Mouse (Mus musculus) midbrain, postnatal 0 days (tissue): ENCODE results near the gene Zbtb38. TPM values are rescaled to one million over a fixed set of nuclear protein-coding genes. Genes with fewer than 3 reads are reported as not detected.

ENCODE experiments used
- ATAC-seq: fragments of 200-750 bp; cut with Nextera tagmentation; 2 replicates; pipeline ENCODE4 v1.8.0; 2017; ENCODE audit warnings: moderate number of reproducible peaks, mild to moderate bottlenecking, moderate TSS enrichment, moderate library complexity; ENCODE audit not compliant: low FRiP score
- DNase-seq: peaks from one replicate; pipeline ENCODE4 v3.0.0-alpha.2; 2015; ENCODE audit warnings: low spot score
- H3K27ac ChIP-seq: fragments of 300-500 bp; sonication (generic); 2 replicates; pipeline ENCODE4 v1.5.1; 2014; ENCODE audit warnings: low read depth, mild to moderate bottlenecking, low read length, mixed read lengths
- H3K27me3 ChIP-seq: fragments of 300-500 bp; sonication (generic); 2 replicates; pipeline ENCODE4 v1.6.1; 2014; ENCODE audit warnings: low read length, control low read depth, mixed read lengths; ENCODE audit not compliant: insufficient read depth
- H3K36me3 ChIP-seq: fragments of 300-500 bp; sonication (generic); 2 replicates; pipeline ENCODE4 v1.6.1; 2014; ENCODE audit warnings: low read length, control low read depth, mixed read lengths; ENCODE audit not compliant: insufficient read depth
- H3K4me1 ChIP-seq: fragments of 300-500 bp; sonication (generic); 2 replicates; pipeline ENCODE4 v1.6.1; 2014; ENCODE audit warnings: mild to moderate bottlenecking, control low read depth, antibody characterized with exemption, low read length, mixed read lengths; ENCODE audit not compliant: insufficient read depth
- H3K4me2 ChIP-seq: fragments of 300-500 bp; sonication (generic); 2 replicates; pipeline ENCODE4 v1.6.1; 2014; ENCODE audit warnings: low read depth, mild to moderate bottlenecking, low read length, mixed read lengths; ENCODE audit not compliant: poor library complexity, severe bottlenecking
- H3K4me3 ChIP-seq: fragments of 300-500 bp; sonication (generic); 2 replicates; pipeline ENCODE4 v1.5.1; 2014; ENCODE audit warnings: low read depth, mild to moderate bottlenecking, low read length, moderate library complexity
- H3K9ac ChIP-seq: fragments of 300-500 bp; sonication (generic); replicated peaks from 2 replicates; pipeline ENCODE4 v1.6.1; 2014; ENCODE audit warnings: mild to moderate bottlenecking, low read length, moderate library complexity, mixed read lengths; ENCODE audit not compliant: poor library complexity, severe bottlenecking
- H3K9me3 ChIP-seq: fragments of 300-500 bp; sonication (generic); 2 replicates; pipeline ENCODE4 v1.6.1; 2016; ENCODE audit warnings: low read length, control low read depth
- CTCF ChIP-seq: IDR thresholded peaks from 2 replicates; pipeline ENCODE4 v1.5.1; 2016; ENCODE audit warnings: antibody characterized with exemption, mild to moderate bottlenecking
- WGBS: fragments of 180-500 bp; shearing (Covaris S2); extraction: QIAGEN DNeasy Blood & Tissue Kit; methylation state at CpG from one replicate; pipeline ENCODE4 v1.1.7; 2014; 5-methylcytosine and 5-hydroxymethylcytosine counted together
- polyA plus RNA-seq: library from polyadenylated mRNA; unstranded; fragments of >200 nt; fragmentation: Nextera tagmentation; extraction: Ambion mirVana; gene quantifications from 2 replicates; pipeline ENCODE4 v1.2.1, GENCODE M21; 2015
- total RNA-seq: library from RNA; depleted of rRNA; stranded (reverse); fragments of >200 nt; gene quantifications from 2 replicates; pipeline ENCODE4 v1.2.3, GENCODE M21; 2014

Zbtb38 gene
- total and polyA plus RNA-seq, 2 experiments from 2014 or later: 49.9 to 50.7 TPM

DNA sequence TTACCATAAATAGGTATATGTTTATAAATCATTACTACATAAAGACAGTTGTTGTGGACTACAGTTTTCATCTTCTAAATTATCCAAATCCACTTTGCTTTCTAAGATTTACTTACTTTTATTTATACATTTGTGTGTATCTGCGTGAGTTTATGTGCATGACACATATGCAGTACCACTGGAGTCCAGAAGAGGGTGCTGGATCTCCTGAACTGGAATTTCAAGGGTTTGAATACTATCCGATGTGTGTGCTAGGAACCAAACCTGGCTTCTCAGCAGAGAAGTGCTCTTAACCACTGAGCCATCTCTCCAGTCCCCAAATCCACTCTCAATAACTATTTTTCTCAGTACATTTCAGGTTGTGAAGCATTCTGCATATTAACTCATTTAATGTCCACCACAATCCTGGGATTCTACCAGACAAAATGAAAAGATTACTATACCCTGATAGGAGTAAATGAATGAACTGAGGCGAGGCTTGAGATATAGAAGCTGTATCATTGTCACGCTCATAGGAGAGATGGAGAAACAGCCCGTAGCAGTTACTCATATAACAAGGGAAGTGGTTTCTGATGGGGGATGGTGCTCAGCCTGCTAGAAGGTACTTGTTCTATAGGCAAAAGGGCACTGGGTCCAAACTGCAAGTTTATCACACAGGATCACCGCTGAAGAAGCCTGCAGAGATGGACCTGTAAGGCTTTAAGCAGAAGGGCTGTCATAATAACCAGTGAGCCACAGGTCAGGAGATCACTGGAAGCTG, 53.2 kb downstream of the Zbtb38 start:
- DNase-seq (no peak), ATAC-seq (no peak)
- Histone ChIP-seq H3K4me1 (no peaks in the 10 kb centered on the region), H3K4me2 (no peak overlapping the region), H3K27me3 (no peaks in the 10 kb centered on the region), H3K36me3 (peaks cover 18% of the 10 kb centered on the region; the same call in 1 of the 2 replicates), H3K9ac (no peak overlapping the region), H3K9me3 (no peaks in the 10 kb centered on the region), H3K27ac (no peak overlapping the region), H3K4me3 (no peak overlapping the region)
- 99% methylated on average over 6 of the region's 6 CpGs for WGBS
- TF ChIP-seq CTCF: peak; percentile 45; the same call in 1 of the 2 replicates

DNA sequence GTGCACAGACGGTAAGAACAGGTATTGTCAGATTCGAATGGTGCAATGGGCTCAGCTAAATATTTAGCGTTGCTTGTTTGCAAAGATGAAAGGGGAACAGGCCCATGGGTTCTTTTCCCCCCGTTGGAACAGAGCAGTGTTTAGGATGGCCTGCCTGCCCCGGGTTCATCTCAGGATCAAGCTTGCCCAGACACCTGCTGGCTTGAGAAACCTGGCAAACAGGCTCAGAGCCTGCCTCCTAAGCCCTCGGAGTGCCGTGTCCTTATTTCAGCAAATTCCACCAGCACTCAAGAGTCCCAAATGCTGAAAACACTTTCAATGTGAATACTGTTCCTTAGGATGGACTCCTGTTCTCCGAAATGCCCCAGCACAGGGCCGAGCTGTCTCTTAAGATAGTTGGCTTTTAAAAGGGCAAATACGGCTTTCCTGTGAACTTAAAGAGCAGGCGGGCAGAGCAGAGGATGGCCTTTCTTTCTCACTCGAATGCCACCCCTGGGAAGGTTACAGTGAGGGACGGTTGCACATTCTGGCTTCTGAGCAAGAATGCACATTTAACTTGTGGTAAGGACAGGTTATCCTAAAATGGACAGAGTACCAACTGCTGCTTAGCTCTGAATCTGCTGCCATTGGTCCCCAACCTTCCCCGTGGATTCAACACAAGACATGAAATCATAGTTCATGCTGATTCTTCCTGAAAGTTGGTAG, 55.7 kb downstream of the Zbtb38 start:
- no peak for DNase-seq
- WGBS: 87% methylated on average over 14 of the region's 14 CpGs

DNA sequence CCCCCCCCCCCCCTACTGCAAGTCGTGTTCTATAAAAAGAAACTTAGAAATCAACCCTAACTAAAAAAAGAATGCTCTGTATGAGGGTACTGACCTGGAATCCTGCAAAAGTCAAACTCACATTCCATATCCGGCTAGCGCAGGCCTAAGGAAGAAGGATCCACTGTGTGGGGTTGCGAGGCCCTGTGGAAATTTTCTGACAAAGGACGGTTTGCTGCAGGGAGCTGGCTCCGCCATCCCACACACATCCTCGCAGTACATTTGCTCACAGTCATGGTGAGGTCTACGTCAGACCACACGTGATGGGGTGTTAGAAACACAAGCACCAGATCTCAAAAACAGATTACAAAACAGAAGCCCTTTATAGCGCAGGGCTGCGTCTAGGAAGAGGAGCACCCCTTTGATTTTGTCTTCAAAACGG, 56.5 kb downstream of the Zbtb38 start:
- H3K9me3 ChIP-seq: no peaks in the 10 kb centered on the region
- no peaks in the 10 kb centered on the region for H3K27me3 ChIP-seq
- no peak overlapping the region for H3K27ac ChIP-seq
- no peak overlapping the region for H3K4me2 ChIP-seq
- TF ChIP-seq CTCF: no peak
- H3K9ac ChIP-seq: no peak overlapping the region
- ATAC-seq (no peak), DNase-seq (no peak)
- peaks cover 18% of the 10 kb centered on the region; the same call in 1 of the 2 replicates for H3K36me3 ChIP-seq
- no peak overlapping the region for H3K4me3 ChIP-seq
- no peaks in the 10 kb centered on the region for H3K4me1 ChIP-seq
- WGBS: 81% methylated on average over 12 of the region's 12 CpGs

More for the DNA sequence above, 55.7 kb downstream of the Zbtb38 start:
- peaks cover 18% of the 10 kb centered on the region; the same call in 1 of the 2 replicates for H3K36me3 ChIP-seq
- TF ChIP-seq CTCF: no peak
- H3K9ac ChIP-seq: no peak overlapping the region
- ATAC-seq: no peak
- H3K9me3 ChIP-seq: no peaks in the 10 kb centered on the region
- H3K4me1 ChIP-seq: no peaks in the 10 kb centered on the region
- H3K27ac ChIP-seq: no peak overlapping the region
- no peak overlapping the region for H3K4me2 ChIP-seq
- H3K4me3 ChIP-seq: no peak overlapping the region
- no peaks in the 10 kb centered on the region for H3K27me3 ChIP-seq

DNA sequence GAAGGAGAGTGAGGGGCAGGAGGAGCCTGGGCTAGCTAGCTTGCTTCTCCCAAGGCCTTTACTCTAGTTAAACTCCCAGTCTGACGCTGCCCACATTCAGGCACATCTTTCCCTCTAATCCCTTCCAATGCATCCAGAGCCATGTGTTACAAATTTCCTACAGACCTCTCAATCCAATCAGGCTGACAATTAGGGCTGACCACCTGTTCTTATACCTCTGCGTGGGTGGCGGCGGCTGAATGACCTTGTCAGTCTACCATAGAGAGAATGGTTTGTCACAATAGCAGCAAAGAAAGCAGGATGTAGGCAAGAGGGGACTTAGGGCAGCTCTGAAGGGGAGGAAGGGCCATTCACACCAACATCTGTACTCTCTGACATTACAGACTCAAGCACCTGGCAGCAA, 62.2 kb downstream of the Zbtb38 start:
- Histone ChIP-seq H3K27me3 (no peaks in the 10 kb centered on the region), H3K9me3 (no peaks in the 10 kb centered on the region), H3K9ac (no peak overlapping the region), H3K4me2 (no peak overlapping the region), H3K27ac (no peak overlapping the region), H3K36me3 (peaks cover 24% of the 10 kb centered on the region), H3K4me3 (no peak overlapping the region), H3K4me1 (no peaks in the 10 kb centered on the region)
- WGBS: 61% methylated on average over 4 of the region's 4 CpGs
- no peak for ATAC-seq
- no peak for DNase-seq
- no peak for TF ChIP-seq CTCF

DNA sequence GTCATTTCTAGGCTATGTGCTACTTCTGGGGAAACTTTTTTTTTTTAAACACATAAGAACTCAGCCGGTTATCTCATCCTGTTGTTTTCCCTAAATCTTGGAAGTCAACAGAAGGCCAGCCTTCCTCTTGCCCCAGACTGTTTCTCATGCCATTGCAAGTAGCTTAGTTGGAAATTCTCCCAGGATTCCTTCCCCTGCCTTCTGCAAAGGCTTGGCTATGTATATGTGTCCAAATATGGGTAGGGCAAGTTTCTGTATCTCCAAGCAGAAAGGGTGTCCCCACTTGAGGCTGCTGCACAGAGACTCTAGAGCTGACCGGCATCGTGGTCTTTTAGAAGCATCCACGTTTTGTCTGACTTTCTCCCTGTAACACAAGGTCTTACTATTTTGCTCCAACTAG, 63.6 kb downstream of the Zbtb38 start:
- no peak for TF ChIP-seq CTCF
- DNase-seq (no peak), ATAC-seq (no peak)
- no peak overlapping the region for H3K4me3 ChIP-seq
- H3K36me3 ChIP-seq: peaks cover 31% of the 10 kb centered on the region
- no peaks in the 10 kb centered on the region for H3K4me1 ChIP-seq
- H3K9ac ChIP-seq: no peak overlapping the region
- no peak overlapping the region for H3K4me2 ChIP-seq
- H3K27me3 ChIP-seq: no peaks in the 10 kb centered on the region
- 95% methylated on average over 4 of the region's 4 CpGs for WGBS
- no peaks in the 10 kb centered on the region for H3K9me3 ChIP-seq
- H3K27ac ChIP-seq: no peak overlapping the region
